Mouse (Mus musculus): ENCODE results near the gene Stxbp4. TPM values are rescaled to one million over a fixed set of nuclear protein-coding genes. Genes with fewer than 3 reads are reported as not detected.

The Stxbp4 gene
- total RNA-seq, 2 experiments from 2014 or later, result 9.4 to 12.7 TPM

- intact Hi-C loops (cut with DNase I), result no loop called here
- no peak for DNase-seq (ENCODE audit: low spot score in 2 of 2)
Observed at GRCm38 (mm10) chr11:90487686-90488085, 150.2 kb downstream of the Stxbp4 start.

DNA sequence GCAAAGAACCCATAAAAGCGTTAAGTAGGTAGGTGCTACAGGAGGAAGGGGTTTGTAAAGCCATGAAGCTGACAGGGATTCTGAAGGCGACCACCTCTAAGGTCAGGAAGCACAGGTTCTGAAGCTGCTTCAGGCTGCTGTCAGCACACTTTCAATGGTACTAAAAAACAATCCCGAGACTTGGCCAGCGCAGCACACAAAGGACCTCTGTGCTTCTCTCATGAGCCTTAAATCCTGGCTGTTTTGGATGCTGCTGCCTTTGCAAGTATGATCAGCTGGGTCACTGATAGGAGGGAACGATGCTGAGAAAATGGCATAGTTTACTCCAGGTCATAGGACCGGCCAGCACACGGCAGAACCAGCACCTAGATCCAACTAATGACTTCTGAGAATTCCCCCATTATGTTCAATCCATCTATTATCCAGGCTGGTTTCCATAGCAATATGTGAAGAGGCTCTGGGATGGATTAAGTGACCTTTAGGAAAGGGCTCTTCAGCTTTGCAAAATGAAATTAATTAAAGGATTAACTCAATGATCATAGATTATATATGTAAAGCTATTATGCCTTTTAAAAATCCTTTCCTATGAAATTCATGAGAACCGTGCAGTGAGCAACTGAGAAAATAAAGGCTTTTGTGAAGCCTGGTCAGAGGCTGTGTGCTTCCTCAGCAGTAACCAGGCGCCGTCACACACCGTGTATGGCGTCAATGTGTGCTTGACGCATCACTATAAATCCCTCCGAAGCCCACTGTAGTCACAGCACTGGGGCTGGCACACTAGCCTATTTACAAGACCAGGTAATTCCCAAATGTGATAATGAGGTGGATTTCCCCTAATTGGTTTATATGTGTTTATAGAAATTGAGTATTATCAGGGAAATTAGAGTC, 152.9 kb downstream of the Stxbp4 start:
- intact Hi-C loops (cut with DNase I), result no loop called here
- no peak for DNase-seq (ENCODE audit: low spot score in 2 of 2)

DNA sequence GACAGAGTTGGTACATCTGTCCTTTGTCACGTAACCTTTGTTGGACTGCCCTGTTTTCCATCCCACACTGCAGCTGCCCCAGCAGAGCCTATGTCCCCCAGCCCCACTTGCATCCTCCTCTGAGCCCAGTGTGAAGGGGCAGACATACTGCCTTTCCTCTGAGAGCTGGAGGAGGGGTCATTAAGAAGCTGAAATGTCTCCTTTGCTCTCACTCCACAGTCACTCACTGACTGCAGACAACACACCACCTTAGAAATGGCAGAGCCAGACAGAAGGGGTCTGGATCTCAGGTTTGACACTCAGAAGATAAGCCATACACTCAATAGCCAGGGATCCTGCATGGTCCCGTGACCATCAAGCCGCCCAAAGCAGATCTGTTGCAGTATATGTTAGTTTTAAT, 154.1 kb downstream of the Stxbp4 start:
- intact Hi-C loops (cut with DNase I), result no loop called here
- no peak for DNase-seq (ENCODE audit: low spot score in 2 of 2)

DNA sequence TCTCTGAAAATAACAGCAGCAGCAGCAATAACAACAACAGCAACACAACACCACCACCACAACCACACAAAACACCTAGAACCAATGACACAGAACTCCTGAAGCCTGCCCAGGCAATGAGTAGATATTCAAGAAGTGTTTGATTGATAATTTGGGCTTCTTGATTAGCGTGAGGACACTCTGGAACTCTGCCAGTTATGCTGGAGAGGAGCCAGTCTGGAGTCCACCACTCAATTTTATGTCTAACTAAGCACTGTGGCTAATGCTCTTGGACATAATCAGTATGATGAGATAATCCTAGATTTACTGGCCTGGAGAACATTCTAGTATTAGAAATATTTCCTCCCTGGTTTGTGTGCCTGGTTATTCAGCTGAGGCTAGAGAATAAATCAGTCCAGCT, 156.1 kb downstream of the Stxbp4 start:
- intact Hi-C loops (cut with DNase I), result no loop called here
- no peak for DNase-seq (ENCODE audit: low spot score in 2 of 2)

DNA sequence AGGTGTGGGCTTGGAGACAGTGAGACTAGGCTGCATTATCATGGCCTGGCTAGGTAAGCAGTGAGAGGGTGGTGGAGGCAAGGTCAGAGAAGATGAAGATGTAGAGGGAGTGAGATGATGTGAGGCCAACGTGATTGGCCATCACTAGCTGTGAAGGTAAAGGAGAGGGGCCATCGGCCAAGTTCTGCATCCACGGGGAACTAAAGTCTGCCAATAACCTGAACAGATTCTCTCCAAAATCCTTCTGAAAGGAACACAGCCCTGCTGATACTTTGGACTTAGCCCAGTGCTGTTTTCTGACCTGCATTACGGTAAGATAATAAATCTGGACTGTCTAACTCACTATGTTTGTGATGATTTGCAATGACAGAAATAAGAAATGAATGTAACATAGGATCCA, 167.6 kb downstream of the Stxbp4 start:
- intact Hi-C loops (cut with DNase I), result no loop called here

DNA sequence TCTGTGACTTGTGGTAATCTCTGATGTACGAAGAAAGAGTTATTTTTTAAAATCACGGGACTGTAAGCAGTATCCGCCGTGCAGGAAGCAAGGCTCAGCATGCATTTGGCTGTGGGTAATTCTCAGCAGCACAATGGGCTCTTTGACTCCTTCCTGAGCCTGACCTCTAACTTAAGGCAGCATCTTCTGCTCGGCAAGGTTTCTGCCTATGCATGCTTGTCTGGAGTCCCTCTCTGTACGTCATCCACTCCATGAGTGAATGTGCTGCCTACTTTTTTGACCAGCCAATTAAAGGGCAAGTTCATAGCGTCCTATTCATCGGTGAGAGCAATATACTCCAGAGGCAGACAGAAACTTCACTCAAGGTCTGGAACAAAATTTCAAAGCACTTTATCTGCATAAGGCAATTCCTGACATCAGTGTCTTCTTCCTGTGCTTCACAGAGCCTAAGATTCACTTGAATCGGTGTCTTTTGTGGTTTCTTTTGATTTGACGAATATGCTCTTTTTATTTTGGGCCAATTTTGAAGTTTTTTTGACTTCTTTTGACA, 173.8 kb downstream of the Stxbp4 start:
- no peak for DNase-seq (ENCODE audit: low spot score in 2 of 2)
- intact Hi-C loops (cut with DNase I), result no loop called here

More for the DNA sequence above, 167.6 kb downstream of the Stxbp4 start:
- DNase-seq (ENCODE audit: low spot score in 2 of 2), result no peak

DNA sequence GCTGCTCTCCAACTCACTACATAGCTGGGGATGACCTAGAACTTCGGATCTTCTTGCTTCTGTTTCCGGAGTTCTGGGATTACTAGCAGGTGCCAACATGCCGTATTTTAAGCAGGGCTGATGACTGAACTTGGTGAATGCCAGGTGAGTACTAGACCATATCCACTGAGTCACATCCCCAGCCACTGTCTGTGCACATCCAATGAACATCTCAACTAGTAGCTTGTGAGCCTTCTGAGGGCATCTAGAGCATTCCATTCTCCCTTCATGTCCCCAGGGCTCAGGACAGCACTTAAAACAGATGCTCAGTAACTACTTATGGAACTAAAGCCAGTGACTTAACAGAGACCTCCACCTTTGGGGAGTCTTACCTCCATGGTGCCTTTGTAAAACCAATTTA, 177.4 kb downstream of the Stxbp4 start:
- DNase-seq (ENCODE audit: low spot score in 2 of 2), result no peak
- intact Hi-C loops (cut with DNase I), result no loop called here

DNA sequence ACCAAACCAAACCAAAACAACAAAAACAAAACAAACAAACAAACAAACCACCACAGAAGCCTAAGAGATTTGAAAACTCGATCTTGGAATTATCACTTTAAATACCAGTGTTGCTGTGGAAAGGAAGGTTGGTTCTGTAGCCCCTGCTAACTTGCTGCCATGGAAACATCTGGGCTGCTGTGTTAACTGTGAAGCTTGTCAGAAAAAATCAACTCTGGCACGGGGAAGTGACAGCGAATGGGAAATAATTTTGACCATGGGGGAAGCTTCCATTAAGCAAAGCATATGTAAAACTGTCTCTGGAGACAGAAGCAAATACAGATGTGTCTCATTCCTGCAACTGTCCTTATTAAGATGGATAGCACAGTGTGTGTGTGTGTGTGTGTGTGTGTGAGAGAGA, 185.8 kb downstream of the Stxbp4 start:
- intact Hi-C loops (cut with DNase I), result no loop called here
- DNase-seq (ENCODE audit: low spot score in 2 of 2), result no peak

GRCm38 (mm10) chr11:90451506-90451905, 186.4 kb downstream of the Stxbp4 start:
- no peak for DNase-seq (ENCODE audit: low spot score in 2 of 2)
- intact Hi-C loops (cut with DNase I), result no loop called here

DNA sequence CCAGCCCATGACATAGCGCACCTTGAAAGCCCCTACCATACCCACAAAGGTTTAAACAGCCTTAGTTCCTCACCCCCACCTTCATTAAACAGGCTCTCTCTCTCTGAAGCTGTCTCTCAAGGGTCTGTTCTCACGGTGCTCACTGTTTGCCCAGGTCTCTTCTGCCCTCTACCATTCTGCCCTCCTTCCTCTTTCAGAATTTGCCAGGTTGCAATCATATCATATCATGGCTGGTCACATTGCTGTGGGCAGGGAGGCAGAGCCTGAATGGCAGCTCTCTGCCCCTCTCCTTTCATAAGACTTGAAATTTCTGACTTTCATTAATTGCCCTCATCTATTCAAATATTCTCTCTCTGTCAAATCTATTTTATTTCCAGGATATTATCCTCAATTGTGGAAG, 195.4 kb downstream of the Stxbp4 start:
- intact Hi-C loops (cut with DNase I), result no loop called here
- no peak for DNase-seq (ENCODE audit: low spot score in 2 of 2)

- no peak for DNase-seq (ENCODE audit: low spot score in 2 of 2)
- intact Hi-C loops (cut with DNase I), result no loop called here
Observed at GRCm38 (mm10) chr11:90440851-90441250, 197.0 kb downstream of the Stxbp4 start.

- intact Hi-C loops (cut with DNase I), result loop anchor here (5.0 kb wide), 1 partner anchor 114 kb away; no protein-coding TSS in a partner anchor
- no peak for DNase-seq (ENCODE audit: low spot score in 2 of 2)
Observed at GRCm38 (mm10) chr11:90438768-90439167, 199.1 kb downstream of the Stxbp4 start.

Other genes with a start within 250 kb of the Stxbp4 start
- 100 to 1,000 TPM; 134 to 138 TPM for gene Hlf, start 247.2 kb downstream of the Stxbp4 start, total RNA-seq (2021)
- gene Cox11, start 89 bp upstream of the Stxbp4 start, total RNA-seq (2021), result 10 to 100 TPM; 29.2 to 30.5 TPM
- gene Tom1l1, start 50.3 kb upstream of the Stxbp4 start, total RNA-seq (2021), result 10 to 100 TPM; 28.3 to 30.2 TPM

Data from left cerebral cortex, postnatal 36 days (tissue).